Mouse (Mus musculus) kidney, postnatal 14 days (tissue): ENCODE data around the gene Cntfr.

Experiments
- DNase-seq: peaks from one replicate; pipeline ENCODE4 v3.0.0; 2022; ENCODE audit warnings: mixed read lengths

The Cntfr gene

GRCm38 (mm10) chr4:41696930-41697841 lies at the start of gene Cntfr:
Gene Cntfr, minus strand, starts transcription at chr4:41697089.
- DNase-seq = peak; percentile 87

- DNase-seq = no peak
Measured at GRCm38 (mm10) chr4:41745021-41745420, 48.1 kb upstream of the Cntfr start.

- no peak for DNase-seq
Measured at GRCm38 (mm10) chr4:41744131-41744530, 47.2 kb upstream of the Cntfr start.

GRCm38 (mm10) chr4:41741158-41741560 lies 44.3 kb upstream of the Cntfr start:
- DNase-seq = peak; percentile 96

- DNase-seq = no peak
Measured at GRCm38 (mm10) chr4:41740380-41741157, 43.7 kb upstream of the Cntfr start.

- DNase-seq = no peak
Measured at GRCm38 (mm10) chr4:41739260-41739659, 42.4 kb upstream of the Cntfr start.

- DNase-seq = no peak
Measured at GRCm38 (mm10) chr4:41738256-41738603, 41.3 kb upstream of the Cntfr start.

GRCm38 (mm10) chr4:41737602-41738255 lies 40.8 kb upstream of the Cntfr start:
- peak; percentile 84 for DNase-seq

- no peak for DNase-seq
Measured at GRCm38 (mm10) chr4:41731052-41731765, 34.3 kb upstream of the Cntfr start, which contains the start of gene Arid3c. Gene Arid3c, minus strand, starts transcription at chr4:41731142.

- DNase-seq = no peak
Measured at GRCm38 (mm10) chr4:41726826-41727621, 30.1 kb upstream of the Cntfr start.

- DNase-seq = peak; percentile 95
Measured at GRCm38 (mm10) chr4:41722918-41723351, 26.0 kb upstream of the Cntfr start, which contains the start of gene Dctn3. Gene Dctn3, minus strand, starts transcription at chr4:41723170.

- DNase-seq = no peak
Measured at GRCm38 (mm10) chr4:41716834-41717233, 19.9 kb upstream of the Cntfr start.

- DNase-seq = peak; percentile 64
Measured at GRCm38 (mm10) chr4:41715596-41715995, 18.7 kb upstream of the Cntfr start.

- no peak for DNase-seq
Measured at GRCm38 (mm10) chr4:41715082-41715481, 18.2 kb upstream of the Cntfr start.

GRCm38 (mm10) chr4:41714276-41714675 lies 17.4 kb upstream of the Cntfr start:
- peak; percentile 78 for DNase-seq

GRCm38 (mm10) chr4:41713197-41714067 lies 16.5 kb upstream of the Cntfr start, which contains the start of gene Rpp25l:
Gene Rpp25l, minus strand, starts transcription at chr4:41713534.
- peak; percentile 92 for DNase-seq

- DNase-seq = peak; percentile 38
Measured at GRCm38 (mm10) chr4:41712421-41713196, 15.7 kb upstream of the Cntfr start.

GRCm38 (mm10) chr4:41711705-41712375 lies 15.0 kb upstream of the Cntfr start:
- DNase-seq = no peak

GRCm38 (mm10) chr4:41710229-41710628 lies 13.3 kb upstream of the Cntfr start:
- DNase-seq = no peak
